Mouse (Mus musculus) forebrain, embryonic 16.5 days (tissue): Measurements from ENCODE around the gene Bcl2l1. TPM values are rescaled to one million over a fixed set of nuclear protein-coding genes. Genes with fewer than 3 reads are reported as not detected.

Experiments used
- ATAC-seq: fragments of 200-750 bp; cut with Nextera tagmentation; 2 replicates; pipeline ENCODE4 v1.8.0; 2017; ENCODE audit warnings: mild to moderate bottlenecking, moderate library complexity
- H3K27ac ChIP-seq: fragments of 300-500 bp; sonication (generic); 2 replicates; pipeline ENCODE4 v1.5.1; 2014; ENCODE audit warnings: low read length, control low read depth
- H3K27me3 ChIP-seq: fragments of 300-500 bp; sonication (generic); replicated peaks from 2 replicates; pipeline ENCODE4 v1.6.1; 2014; ENCODE audit warnings: low read length; ENCODE audit not compliant: control insufficient read depth, insufficient read depth
- H3K36me3 ChIP-seq: fragments of 300-500 bp; sonication (generic); 2 replicates; pipeline ENCODE4 v1.6.1; 2014; ENCODE audit not compliant: control insufficient read depth, insufficient read depth
- H3K4me1 ChIP-seq: fragments of 300-500 bp; sonication (generic); replicated peaks from 2 replicates; pipeline ENCODE4 v1.6.1; 2014; ENCODE audit warnings: low read length; ENCODE audit not compliant: control insufficient read depth, insufficient read depth
- H3K4me2 ChIP-seq: fragments of 300-500 bp; sonication (generic); 2 replicates; pipeline ENCODE4 v1.6.1; 2014; ENCODE audit warnings: mild to moderate bottlenecking, low read length, control low read depth
- H3K4me3 ChIP-seq: fragments of 300-500 bp; sonication (generic); replicated peaks from 2 replicates; pipeline ENCODE4 v1.5.1; 2014; ENCODE audit warnings: mild to moderate bottlenecking, low read length, control low read depth
- H3K9ac ChIP-seq: fragments of 300-500 bp; sonication (generic); replicated peaks from 2 replicates; pipeline ENCODE4 v1.6.1; 2014; ENCODE audit warnings: low read depth, low read length, control low read depth
- H3K9me3 ChIP-seq: fragments of 300-500 bp; sonication (generic); 2 replicates; pipeline ENCODE4 v1.6.1; 2016; ENCODE audit warnings: low read length; ENCODE audit not compliant: control insufficient read depth
- WGBS: fragments of 180-500 bp; shearing (Covaris S2); extraction: QIAGEN DNeasy Blood & Tissue Kit; methylation state at CpG from one replicate; pipeline ENCODE4 v1.1.7; 2014; 5-methylcytosine and 5-hydroxymethylcytosine counted together
- polyA plus RNA-seq: library from polyadenylated mRNA; unstranded; fragments of >200 nt; fragmentation: Nextera tagmentation; extraction: Ambion mirVana; gene quantifications from 2 replicates; pipeline ENCODE4 v1.2.1, GENCODE M21; 2015

Gene Bcl2l1
- polyA plus RNA-seq, 1 experiment from 2014 or later: 188 TPM

GRCm38 (mm10) chr2:152738341-152738740, 93.2 kb downstream of the Bcl2l1 start:
- Histone ChIP-seq H3K4me3 (no peak overlapping the region; the same call in 1 of the 2 replicates), H3K36me3 (no peaks in the 10 kb centered on the region), H3K27me3 (peaks cover 10% of the 10 kb centered on the region; the same call in 1 of the 2 replicates), H3K27ac (no peak overlapping the region), H3K4me1 (peaks cover 47% of the 10 kb centered on the region), H3K9ac (no peak overlapping the region), H3K9me3 (no peaks in the 10 kb centered on the region), H3K4me2 (peak overlapping the region; percentile 87)
- WGBS: 68% methylated on average over 2 of the region's 2 CpGs
- no peak for ATAC-seq

- WGBS: 24% methylated on average over 10 of the region's 10 CpGs
- no peaks in the 10 kb centered on the region for H3K9me3 ChIP-seq
- H3K27ac ChIP-seq: 0 out of 2 replicates have a peak overlapping the region, but pooled peaks have one; percentile 21
- peak overlapping the region; percentile 49 for H3K4me3 ChIP-seq
- no peaks in the 10 kb centered on the region for H3K36me3 ChIP-seq
- peak overlapping the region; percentile 34 for H3K9ac ChIP-seq
- H3K27me3 ChIP-seq: peaks cover 10% of the 10 kb centered on the region; the same call in 1 of the 2 replicates
- no peak for ATAC-seq
- peak overlapping the region; percentile 87 for H3K4me2 ChIP-seq
- H3K4me1 ChIP-seq: peaks cover 47% of the 10 kb centered on the region
Measured at GRCm38 (mm10) chr2:152737306-152738221, 94.0 kb downstream of the Bcl2l1 start.

GRCm38 (mm10) chr2:152736748-152737147, 94.8 kb downstream of the Bcl2l1 start:
- Histone ChIP-seq H3K27me3 (peaks cover 10% of the 10 kb centered on the region; the same call in 1 of the 2 replicates), H3K4me3 (peak overlapping the region; percentile 49), H3K27ac (0 out of 2 replicates have a peak overlapping the region, but pooled peaks have one; percentile 6), H3K9me3 (no peaks in the 10 kb centered on the region), H3K4me1 (peaks cover 46% of the 10 kb centered on the region), H3K4me2 (peak overlapping the region; percentile 87), H3K9ac (peak overlapping the region; percentile 61), H3K36me3 (no peaks in the 10 kb centered on the region)
- 0% methylated on average over 22 of the region's 22 CpGs for WGBS
- no peak for ATAC-seq

GRCm38 (mm10) chr2:152736090-152736601, 95.4 kb downstream of the Bcl2l1 start, which contains the start of gene Id1:
TSS of gene Id1 (plus strand) at chr2:152736251.
- no peaks in the 10 kb centered on the region for H3K9me3 ChIP-seq
- H3K36me3 ChIP-seq: no peaks in the 10 kb centered on the region
- H3K4me2 ChIP-seq: peak within 1 kb of the TSS; percentile 87
- peak; percentile 47 for ATAC-seq
- peaks cover 10% of the 10 kb centered on the region; the same call in 1 of the 2 replicates for H3K27me3 ChIP-seq
- WGBS: under 1% methylated on average over 28 of the region's 28 CpGs
- peak within 1 kb of the TSS; percentile 49 for H3K4me3 ChIP-seq
- peaks cover 42% of the 10 kb centered on the region for H3K4me1 ChIP-seq
- H3K27ac ChIP-seq: peak within 1 kb of the TSS; percentile 66
- peak within 1 kb of the TSS; percentile 61 for H3K9ac ChIP-seq

- H3K9ac ChIP-seq: peak overlapping the region; percentile 36
- under 1% methylated on average over 28 of the region's 28 CpGs for WGBS
- peaks cover 10% of the 10 kb centered on the region; the same call in 1 of the 2 replicates for H3K27me3 ChIP-seq
- H3K36me3 ChIP-seq: no peaks in the 10 kb centered on the region
- peak overlapping the region; percentile 87 for H3K4me2 ChIP-seq
- no peaks in the 10 kb centered on the region for H3K9me3 ChIP-seq
- peak; percentile 95 for ATAC-seq
- H3K4me3 ChIP-seq: peak overlapping the region; percentile 49
- peaks cover 42% of the 10 kb centered on the region for H3K4me1 ChIP-seq
- peak overlapping the region; percentile 66 for H3K27ac ChIP-seq
Measured at GRCm38 (mm10) chr2:152734984-152735383, 96.5 kb downstream of the Bcl2l1 start.

GRCm38 (mm10) chr2:152734501-152734900, 97.0 kb downstream of the Bcl2l1 start:
- Histone ChIP-seq H3K4me3 (peak overlapping the region; percentile 49), H3K9me3 (no peaks in the 10 kb centered on the region), H3K4me1 (peaks cover 42% of the 10 kb centered on the region), H3K36me3 (no peaks in the 10 kb centered on the region), H3K27ac (no peak overlapping the region), H3K27me3 (peaks cover 10% of the 10 kb centered on the region; the same call in 1 of the 2 replicates), H3K9ac (peak overlapping the region; percentile 36), H3K4me2 (peak overlapping the region; percentile 87)
- ATAC-seq: peak; percentile 29; the same call in 1 of the 2 replicates
- 18% methylated on average over 10 of the region's 10 CpGs for WGBS

GRCm38 (mm10) chr2:152733201-152733600, 98.3 kb downstream of the Bcl2l1 start:
- Histone ChIP-seq H3K27me3 (peaks cover 9% of the 10 kb centered on the region; the same call in 1 of the 2 replicates), H3K4me1 (peaks cover 34% of the 10 kb centered on the region), H3K4me2 (no peak overlapping the region), H3K27ac (no peak overlapping the region), H3K36me3 (no peaks in the 10 kb centered on the region), H3K9me3 (no peaks in the 10 kb centered on the region), H3K4me3 (no peak overlapping the region), H3K9ac (no peak overlapping the region)
- ATAC-seq: no peak
- 87% methylated on average over 2 of the region's 2 CpGs for WGBS
